Mouse (Mus musculus): Measurements from ENCODE around the gene Cib3. TPM values are rescaled to one million over a fixed set of nuclear protein-coding genes. Genes with fewer than 3 reads are reported as not detected.

Cib3 gene
- polyA plus RNA-seq, 1 experiment = not detected

DNA sequence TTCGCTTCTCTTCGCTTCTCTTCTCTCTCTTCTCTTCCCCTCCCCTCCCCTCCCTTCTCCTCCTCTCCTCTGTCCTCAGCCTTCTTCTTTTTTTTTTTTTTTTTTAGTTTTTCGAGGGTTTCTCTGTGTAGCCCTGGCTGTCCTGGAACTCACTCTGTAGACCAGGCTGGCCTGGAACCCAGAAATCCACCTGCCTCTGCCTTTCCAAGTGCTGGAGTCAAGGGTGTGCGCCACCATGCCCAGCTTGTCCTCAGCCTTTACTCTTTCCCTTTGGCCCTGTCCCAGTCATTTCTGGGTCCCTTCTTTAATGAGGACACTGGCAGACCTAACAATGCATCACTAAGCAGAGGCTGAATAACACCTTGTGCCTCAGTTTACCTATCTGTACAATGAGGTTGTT, 899 bp upstream of the Cib3 start, which contains the start of gene Gm11034:
Gene Gm11034, minus strand, starts transcription at position 101 of the 400 bp plus-strand sequence.
- Histone ChIP-seq H3K4me3 (replicated peaks) (no peak within 1 kb of the TSS), H3K9me3 (no peaks in the 10 kb centered on the region), H3K36me3 (replicated peaks; ENCODE audit: low read length) (no peaks in the 10 kb centered on the region), H3K4me1 (peaks cover 48% of the 10 kb centered on the region), H3K27me3 (replicated peaks) (peaks cover 15% of the 10 kb centered on the region)
- TF ChIP-seq GATA1 (IDR thresholded peaks at IDR 0.05; ENCODE audit: borderline replicate concordance, low read length) (no peak), FLI1 (IDR thresholded peaks at IDR 0.05; ENCODE audit: low read length) (no peak)

DNA sequence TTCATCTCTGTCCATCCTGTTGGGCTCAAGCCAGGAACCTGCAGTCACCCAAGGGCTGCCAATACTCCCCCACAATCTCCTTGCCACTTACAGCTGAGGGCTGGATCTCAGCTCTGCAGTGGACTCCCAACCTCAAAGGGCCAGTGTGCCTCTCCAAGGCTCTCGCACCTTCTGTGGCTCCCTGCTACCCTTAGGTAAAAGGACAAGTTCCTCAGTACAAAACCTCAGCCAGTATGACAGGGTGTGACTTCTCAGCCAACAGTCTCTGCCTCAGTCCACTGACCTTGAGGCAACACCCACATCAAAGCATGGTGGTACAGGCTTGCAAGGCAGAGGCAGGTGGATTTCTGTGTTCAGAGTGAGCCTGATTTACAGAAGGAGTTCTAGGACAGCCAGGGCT, 791 bp downstream of the Cib3 start:
- Histone ChIP-seq H3K27me3 (replicated peaks) (peaks cover 15% of the 10 kb centered on the region), H3K36me3 (replicated peaks; ENCODE audit: low read length) (no peaks in the 10 kb centered on the region), H3K4me3 (replicated peaks) (no peak overlapping the region), H3K4me1 (peaks cover 47% of the 10 kb centered on the region), H3K9me3 (no peaks in the 10 kb centered on the region)
- no peak for TF ChIP-seq FLI1 (IDR thresholded peaks at IDR 0.05; ENCODE audit: low read length)
- TF ChIP-seq GATA1 (IDR thresholded peaks at IDR 0.05; ENCODE audit: borderline replicate concordance, low read length) = no peak

DNA sequence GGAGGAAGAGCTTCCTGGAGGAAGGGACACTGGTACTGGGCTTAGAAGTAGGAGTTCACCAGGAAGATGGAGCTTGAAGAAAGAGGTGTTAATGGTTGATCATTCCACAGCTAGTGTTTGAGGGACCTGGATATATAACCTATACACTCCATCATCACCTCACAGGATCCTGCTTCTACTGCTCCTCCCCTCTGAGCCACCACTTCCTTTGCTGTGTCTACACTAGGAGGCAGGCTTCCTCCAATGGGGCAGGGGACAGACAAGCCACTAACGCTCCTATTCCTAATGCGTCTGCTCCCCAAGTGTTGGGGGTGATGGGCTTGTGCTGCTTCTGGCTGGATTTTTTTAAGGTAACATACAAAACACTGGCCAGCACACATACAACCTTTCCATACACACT, 1.9 kb downstream of the Cib3 start:
- H3K9me3 ChIP-seq = no peaks in the 10 kb centered on the region
- H3K27me3 ChIP-seq (replicated peaks) = peaks cover 15% of the 10 kb centered on the region
- H3K36me3 ChIP-seq (replicated peaks; ENCODE audit: low read length) = no peaks in the 10 kb centered on the region
- TF ChIP-seq FLI1 (IDR thresholded peaks at IDR 0.05; ENCODE audit: low read length) (no peak), GATA1 (IDR thresholded peaks at IDR 0.05; ENCODE audit: borderline replicate concordance, low read length) (no peak)
- H3K4me3 ChIP-seq (replicated peaks) = no peak overlapping the region
- peaks cover 38% of the 10 kb centered on the region for H3K4me1 ChIP-seq

DNA sequence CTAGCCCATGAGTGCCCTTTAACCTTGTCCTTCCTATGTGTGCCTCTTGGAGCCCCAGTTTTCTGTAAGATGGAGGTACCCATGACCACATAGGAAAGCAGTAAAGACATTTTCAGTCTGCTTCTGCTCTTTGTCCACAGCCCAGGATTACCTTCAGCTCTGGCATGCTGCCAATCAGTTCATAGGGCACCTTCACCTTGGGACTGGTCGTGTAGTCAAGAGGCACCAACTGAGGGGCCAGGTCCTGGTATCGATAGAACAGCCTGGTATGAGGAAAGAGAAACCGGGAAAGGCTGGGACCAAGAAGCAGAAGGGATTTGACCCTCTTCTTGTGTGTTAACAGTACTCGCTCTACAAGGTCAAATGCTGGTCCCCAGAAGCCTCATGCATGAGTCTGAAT, 2.4 kb downstream of the Cib3 start:
- peaks cover 18% of the 10 kb centered on the region for H3K27me3 ChIP-seq (replicated peaks)
- no peak overlapping the region for H3K4me3 ChIP-seq (replicated peaks)
- no peaks in the 10 kb centered on the region for H3K36me3 ChIP-seq (replicated peaks; ENCODE audit: low read length)
- TF ChIP-seq GATA1 (IDR thresholded peaks at IDR 0.05; ENCODE audit: borderline replicate concordance, low read length) = no peak
- TF ChIP-seq FLI1 (IDR thresholded peaks at IDR 0.05; ENCODE audit: low read length) = no peak
- H3K9me3 ChIP-seq = no peaks in the 10 kb centered on the region
- H3K4me1 ChIP-seq = peaks cover 33% of the 10 kb centered on the region

DNA sequence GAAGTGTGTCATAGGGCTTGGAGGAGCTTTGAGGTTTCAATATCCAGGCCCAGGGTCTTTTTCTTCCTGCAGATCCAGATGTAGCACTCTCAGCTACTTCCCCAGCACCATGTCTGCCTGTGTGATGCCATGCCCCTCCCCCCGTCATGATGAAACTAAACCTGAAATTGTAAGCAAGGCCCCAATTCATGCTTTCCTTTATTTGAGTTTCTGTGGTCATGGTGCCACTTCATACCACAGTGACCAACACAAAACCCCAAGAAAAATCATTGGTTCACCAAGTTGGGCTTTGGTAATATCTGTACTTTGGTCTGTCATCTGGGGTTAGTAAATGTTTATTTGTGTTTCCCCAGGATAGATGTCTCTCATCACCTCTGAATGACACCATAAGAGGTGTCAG, 4.1 kb downstream of the Cib3 start:
- Histone ChIP-seq H3K9me3 (0 out of 2 replicates have a peak, but pooled peaks cover 6% of the 10 kb centered on the region), H3K27me3 (replicated peaks) (peaks cover 16% of the 10 kb centered on the region), H3K4me1 (peaks cover 33% of the 10 kb centered on the region), H3K4me3 (replicated peaks) (no peak overlapping the region), H3K36me3 (replicated peaks; ENCODE audit: low read length) (no peaks in the 10 kb centered on the region)
- TF ChIP-seq FLI1 (IDR thresholded peaks at IDR 0.05; ENCODE audit: low read length) (no peak), GATA1 (IDR thresholded peaks at IDR 0.05; ENCODE audit: borderline replicate concordance, low read length) (no peak)

DNA sequence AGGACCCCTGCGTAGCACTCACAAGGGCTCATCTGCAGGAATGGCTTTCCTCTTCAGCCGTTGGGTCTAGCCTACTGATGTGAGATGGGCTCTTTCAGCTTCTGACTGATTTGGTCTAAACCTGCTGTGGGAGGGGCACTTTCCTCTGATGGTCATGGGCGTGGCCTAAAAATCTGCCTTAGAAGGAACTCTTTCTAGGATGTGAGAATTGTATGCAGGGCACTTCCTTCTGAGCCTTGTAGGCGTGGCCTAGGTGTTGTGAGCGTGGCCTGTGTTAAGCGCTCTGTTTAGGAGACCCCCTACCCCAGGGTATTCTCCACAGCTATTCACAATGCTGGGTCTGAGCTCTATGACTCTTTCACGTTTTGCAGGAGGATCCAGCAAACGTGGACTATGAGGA, 14.6 kb downstream of the Cib3 start:
- Histone ChIP-seq H3K4me1 (peaks cover 16% of the 10 kb centered on the region), H3K27me3 (replicated peaks) (peaks cover 4% of the 10 kb centered on the region), H3K4me3 (replicated peaks) (no peak overlapping the region), H3K9me3 (peaks cover 20% of the 10 kb centered on the region), H3K36me3 (replicated peaks; ENCODE audit: low read length) (peaks cover 27% of the 10 kb centered on the region)
- TF ChIP-seq FLI1 (IDR thresholded peaks at IDR 0.05; ENCODE audit: low read length) (no peak), GATA1 (IDR thresholded peaks at IDR 0.05; ENCODE audit: borderline replicate concordance, low read length) (no peak)

- no peaks in the 10 kb centered on the region for H3K27me3 ChIP-seq (replicated peaks)
- TF ChIP-seq FLI1 (IDR thresholded peaks at IDR 0.05; ENCODE audit: low read length) (no peak), GATA1 (IDR thresholded peaks at IDR 0.05; ENCODE audit: borderline replicate concordance, low read length) (no peak)
- peaks cover 14% of the 10 kb centered on the region for H3K36me3 ChIP-seq (replicated peaks; ENCODE audit: low read length)
- no peak overlapping the region for H3K4me3 ChIP-seq (replicated peaks)
- H3K4me1 ChIP-seq = peaks cover 46% of the 10 kb centered on the region
- peaks cover 9% of the 10 kb centered on the region for H3K9me3 ChIP-seq
These were observed 20.6 kb downstream of the Cib3 start for GRCm38 (mm10) chr8:72192065-72192464.

- H3K36me3 ChIP-seq (replicated peaks; ENCODE audit: low read length) = peaks cover 11% of the 10 kb centered on the region
- H3K4me1 ChIP-seq = peaks cover 42% of the 10 kb centered on the region
- H3K4me3 ChIP-seq (replicated peaks) = peak overlapping the region; percentile 62
- no peaks in the 10 kb centered on the region for H3K27me3 ChIP-seq (replicated peaks)
- TF ChIP-seq GATA1 (IDR thresholded peaks at IDR 0.05; ENCODE audit: borderline replicate concordance, low read length) = no peak
- TF ChIP-seq FLI1 (IDR thresholded peaks at IDR 0.05; ENCODE audit: low read length) = no peak
- H3K9me3 ChIP-seq = peaks cover 9% of the 10 kb centered on the region
These were observed 22.5 kb downstream of the Cib3 start for GRCm38 (mm10) chr8:72190215-72190539.

DNA sequence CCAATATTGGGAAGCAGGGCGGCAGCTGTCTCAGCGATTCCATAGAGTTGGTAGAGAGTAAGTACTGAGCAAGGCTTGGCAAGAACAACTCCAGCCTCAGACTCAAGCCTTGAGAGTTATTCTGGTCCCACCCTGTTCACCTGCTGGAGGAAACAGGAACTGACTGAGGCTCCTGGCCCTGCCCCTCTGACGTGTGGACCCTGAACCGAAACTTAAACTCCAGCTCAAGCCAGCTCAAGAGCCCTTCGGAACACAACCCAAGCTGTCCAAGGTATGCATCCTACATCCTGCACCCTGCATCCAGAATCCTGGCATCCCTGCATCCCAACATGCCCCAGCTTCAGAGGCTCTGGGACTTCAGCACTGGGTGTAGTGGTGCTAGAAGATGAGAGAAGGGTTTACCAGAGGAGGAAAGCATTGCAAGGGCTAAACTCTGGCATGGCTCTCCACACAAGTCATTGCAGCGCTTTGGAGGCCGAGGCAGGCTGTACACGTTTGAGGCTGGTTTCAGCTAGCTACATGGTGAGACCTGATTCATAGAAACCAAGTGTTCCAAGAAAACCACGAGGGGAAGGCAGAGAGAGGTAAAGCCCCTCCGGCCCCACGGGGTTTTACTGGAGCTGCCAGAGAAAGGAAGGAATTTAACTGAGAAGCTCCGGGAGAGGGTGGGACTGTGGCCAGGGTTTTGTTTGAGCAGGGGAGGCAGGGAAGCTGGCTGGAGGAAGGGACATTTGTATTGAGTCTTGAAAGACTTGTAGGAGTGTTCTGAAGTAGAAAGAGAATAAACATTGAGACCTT, 23.0 kb downstream of the Cib3 start, which contains the start of gene Hsh2d:
Gene Hsh2d, plus strand, starts transcription at position 222 of the 798 bp plus-strand sequence.
- H3K9me3 ChIP-seq = peaks cover 7% of the 10 kb centered on the region
- H3K27me3 ChIP-seq (replicated peaks) = no peaks in the 10 kb centered on the region
- peaks cover 42% of the 10 kb centered on the region for H3K4me1 ChIP-seq
- H3K4me3 ChIP-seq (replicated peaks) = peak within 1 kb of the TSS; percentile 79
- H3K36me3 ChIP-seq (replicated peaks; ENCODE audit: low read length) = peaks cover 11% of the 10 kb centered on the region
- no peak for TF ChIP-seq FLI1 (IDR thresholded peaks at IDR 0.05; ENCODE audit: low read length)
- TF ChIP-seq GATA1 (IDR thresholded peaks at IDR 0.05; ENCODE audit: borderline replicate concordance, low read length) = no peak

- no peak for TF ChIP-seq GATA1 (IDR thresholded peaks at IDR 0.05; ENCODE audit: borderline replicate concordance, low read length)
- TF ChIP-seq FLI1 (IDR thresholded peaks at IDR 0.05; ENCODE audit: low read length) = no peak
- Histone ChIP-seq H3K4me3 (replicated peaks) (no peak overlapping the region), H3K4me1 (peaks cover 46% of the 10 kb centered on the region), H3K9me3 (no peaks in the 10 kb centered on the region), H3K27me3 (replicated peaks) (no peaks in the 10 kb centered on the region), H3K36me3 (replicated peaks; ENCODE audit: low read length) (no peaks in the 10 kb centered on the region)
These were observed 24.8 kb downstream of the Cib3 start for GRCm38 (mm10) chr8:72187793-72188331.
